Mouse (Mus musculus): ENCODE data around the gene Fbxo44.
"Not testable (repeated sequence)": the region's sequence is repeated elsewhere in the genome, so short reads cannot be mapped to it uniquely, and the experiment has no call there.

Gene Fbxo44

DNA sequence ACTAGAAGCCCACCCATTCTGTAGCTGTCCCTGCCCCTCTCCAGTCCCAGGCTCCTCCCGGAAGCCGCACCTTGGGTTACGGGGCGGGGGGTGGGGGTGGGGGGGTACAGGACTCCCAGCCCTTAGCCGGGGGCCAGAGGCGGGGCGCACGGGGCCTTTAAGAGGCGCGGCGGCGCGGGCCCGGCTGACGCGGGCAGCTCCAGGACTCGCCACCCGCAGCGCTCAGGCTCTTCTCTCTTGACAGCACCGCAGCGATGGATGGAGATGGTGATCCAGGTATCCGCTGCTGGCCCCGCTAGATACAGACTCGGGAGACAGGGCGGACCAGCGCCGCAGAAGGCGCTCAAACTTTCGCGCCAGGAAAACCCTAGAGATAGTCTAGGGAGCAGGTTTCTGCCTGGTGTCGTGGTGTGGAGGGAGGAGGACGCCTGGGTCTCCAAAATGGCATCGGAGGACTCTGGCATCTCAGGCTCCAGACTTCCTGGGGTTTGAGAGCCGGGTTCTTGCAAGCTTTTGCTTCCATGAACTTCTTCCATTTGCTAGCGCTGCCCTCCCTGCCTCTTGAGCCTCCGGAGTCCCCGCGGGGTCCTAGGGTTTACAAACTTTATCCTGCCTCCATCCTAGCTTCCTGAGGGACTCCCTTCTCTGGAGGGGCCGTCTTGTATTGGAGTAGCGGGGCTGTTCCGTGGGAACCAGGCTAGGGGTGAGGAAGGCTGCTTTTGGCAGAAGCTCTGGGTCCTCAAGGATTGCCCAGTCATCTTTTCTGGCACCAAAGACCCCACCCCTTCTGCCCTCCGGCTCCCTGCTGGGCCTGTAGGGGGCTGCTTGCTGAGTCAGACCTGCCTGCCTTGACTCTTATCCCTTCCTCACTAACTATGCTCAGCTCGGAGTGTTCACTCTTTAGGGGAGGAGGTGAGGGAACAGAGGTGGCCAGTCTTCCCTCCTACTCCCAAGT, at the start of gene Fbxo44, which contains the start of gene Fbxo2:
Gene Fbxo44 (minus strand): TSS at position 47 of the 955 bp plus-strand sequence.
Gene Fbxo2 (plus strand): TSS at position 186 of the 955 bp plus-strand sequence.
- peak; percentile 70 to 72 for DNase-seq

DNA sequence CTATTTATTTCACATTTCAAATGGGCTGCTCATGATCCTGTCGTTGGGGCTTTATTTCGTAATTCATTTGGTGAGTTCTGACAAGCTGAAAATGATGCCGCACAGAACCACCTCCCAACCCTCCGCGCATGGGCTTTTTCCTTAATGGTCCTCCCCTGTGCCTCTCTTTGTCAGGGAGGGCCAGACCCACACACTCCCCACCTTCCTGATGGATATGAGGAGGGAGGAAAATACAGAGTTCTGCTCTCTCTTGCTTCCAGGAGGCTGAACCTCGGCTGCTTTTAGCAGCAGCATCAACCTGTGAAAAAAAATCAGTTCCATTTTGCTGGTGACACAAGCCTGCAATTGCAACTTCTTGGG, 44.6 kb upstream of the Fbxo44 start:
- DNase-seq = no peak

DNA sequence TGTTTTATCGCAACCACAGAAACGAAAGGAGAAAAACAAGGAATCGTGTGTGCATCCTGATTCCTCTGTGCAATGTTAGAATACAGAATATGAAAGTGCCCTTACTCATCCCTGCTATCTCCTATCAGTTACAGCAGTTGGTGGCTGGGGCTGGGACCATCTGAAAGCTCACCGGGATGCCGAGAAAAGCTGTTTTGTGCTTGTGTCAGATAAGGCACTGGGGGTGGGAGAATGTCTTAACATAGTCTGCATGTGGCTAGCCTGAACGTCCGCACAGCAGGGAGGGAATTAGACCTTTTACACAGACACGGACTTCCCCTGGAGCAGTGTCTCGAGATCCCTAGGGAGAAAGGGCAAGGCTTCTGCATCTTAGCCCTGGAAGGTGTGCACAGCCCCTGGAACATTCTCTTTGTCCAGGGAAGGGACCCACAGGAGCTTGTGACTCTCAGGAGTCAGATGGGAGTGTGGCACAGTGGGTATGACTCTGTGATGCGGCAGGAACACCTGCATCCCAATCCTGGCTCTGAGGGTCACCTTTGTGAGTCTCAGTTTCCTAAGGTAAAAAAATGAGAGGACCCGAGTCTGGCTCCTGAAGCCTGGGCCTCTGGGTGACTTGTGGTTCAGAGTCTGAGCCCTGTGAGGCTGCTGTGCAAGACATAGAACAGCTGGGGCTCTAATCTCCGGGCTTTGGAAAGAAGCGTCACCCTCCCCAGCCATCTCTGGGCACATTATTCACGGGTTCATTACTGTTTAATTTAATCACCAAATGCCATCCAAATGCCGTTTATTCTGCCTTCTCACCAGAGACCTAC, 44.0 kb upstream of the Fbxo44 start:
- DNase-seq = no peak

DNA sequence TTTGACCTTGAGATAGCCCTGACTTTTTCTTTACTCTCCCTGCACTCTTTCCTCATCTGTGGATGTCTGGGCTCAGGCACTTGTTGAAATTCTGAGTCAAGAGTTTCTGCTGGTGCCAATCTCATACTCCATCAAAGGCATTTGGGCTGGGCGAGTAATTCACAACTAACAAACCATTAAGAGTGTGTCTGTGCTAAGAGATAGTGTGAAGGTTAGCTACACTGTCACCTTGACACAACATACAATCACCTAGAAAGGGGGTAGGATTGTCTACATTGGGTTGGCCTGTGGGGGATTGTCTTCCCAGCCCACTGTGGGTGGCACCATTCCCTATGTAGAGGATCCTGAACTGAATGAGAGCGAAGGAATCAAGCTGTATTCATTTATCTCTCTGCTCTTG, 43.3 kb upstream of the Fbxo44 start:
- DNase-seq = no peak

DNA sequence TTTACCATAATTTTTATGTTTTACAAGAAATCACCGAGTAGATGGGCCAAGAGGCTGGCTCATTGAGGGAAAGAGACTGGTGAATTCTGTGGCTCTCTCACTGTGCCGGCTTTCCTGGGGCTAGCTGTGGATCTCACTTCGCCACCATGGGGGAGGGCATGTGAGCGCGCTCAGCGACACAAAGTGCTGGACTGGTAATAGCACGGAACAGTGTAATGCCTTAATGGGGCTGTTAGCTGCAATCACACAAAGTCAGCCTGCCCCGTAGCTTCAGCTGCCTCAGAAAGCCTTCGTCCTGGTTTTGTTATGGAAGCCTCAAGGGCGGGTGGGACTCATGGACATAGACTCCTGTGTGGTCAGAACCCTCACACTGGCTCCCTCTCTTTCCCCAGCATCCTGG, 38.4 kb upstream of the Fbxo44 start:
- no peak for DNase-seq

DNA sequence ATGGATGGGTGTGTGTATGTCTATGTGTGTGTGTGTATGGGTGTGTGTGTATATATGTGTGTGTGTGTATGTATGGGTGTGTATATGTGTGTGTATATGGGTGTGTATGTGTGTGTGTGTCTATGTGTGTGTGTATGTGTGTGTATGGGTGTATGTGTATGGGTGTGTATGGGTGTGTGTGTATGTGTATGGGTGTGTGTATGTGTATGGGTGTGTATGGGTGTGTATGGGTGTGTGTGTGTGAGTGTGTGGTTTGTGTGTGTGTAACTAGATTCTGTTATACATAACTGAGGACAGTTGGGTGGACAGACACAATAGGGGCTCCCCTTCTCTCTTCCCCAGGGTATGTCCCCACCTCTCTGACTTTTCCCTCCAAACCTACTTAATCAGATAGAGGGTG, 34.1 kb upstream of the Fbxo44 start:
- no peak for DNase-seq

DNA sequence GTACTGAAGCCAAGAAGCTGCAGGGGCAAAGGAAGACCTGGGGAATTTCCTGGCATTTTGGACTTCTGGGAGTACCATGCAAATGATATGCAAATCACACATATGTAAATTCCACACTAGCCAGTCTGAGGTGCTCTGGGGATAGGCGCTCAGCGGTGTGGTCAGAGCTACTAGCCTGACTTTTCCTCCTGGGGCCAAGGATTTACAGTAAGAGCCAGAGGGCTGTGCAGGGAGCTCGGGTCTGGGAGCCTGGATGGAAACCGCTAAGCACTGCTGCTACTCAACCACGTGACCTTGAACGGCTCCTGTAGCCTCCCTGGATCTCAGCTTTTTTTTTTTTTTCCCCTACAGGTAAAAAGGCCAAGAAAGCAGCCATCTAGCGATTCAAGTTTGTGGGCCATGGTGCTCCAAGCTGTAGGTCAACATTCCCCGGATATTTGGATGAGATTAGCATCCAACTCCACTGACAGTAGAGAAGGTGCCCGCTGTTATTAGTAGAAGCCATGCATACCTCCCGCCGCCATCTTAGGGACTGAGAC, 32.5 kb upstream of the Fbxo44 start:
- DNase-seq = peak in 1 of 2 experiments; percentile 31

DNA sequence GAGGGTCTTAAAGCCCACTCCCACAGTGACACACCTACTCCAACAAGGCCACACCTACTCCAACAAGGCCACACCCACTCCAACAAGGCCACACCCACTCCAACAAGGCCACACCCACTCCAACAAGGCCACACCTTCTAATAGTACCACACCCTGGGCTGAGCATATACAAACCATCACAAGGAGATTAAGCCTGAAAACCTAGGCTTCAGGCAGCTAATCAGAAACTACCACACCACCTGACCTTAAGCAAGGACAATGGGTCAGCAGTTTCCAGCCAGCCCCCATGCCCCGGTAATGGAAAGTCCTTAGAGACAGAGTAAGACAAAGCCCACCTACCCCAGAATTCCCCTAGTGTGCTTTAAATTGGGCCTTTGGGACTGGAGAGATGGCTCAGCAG, 28.5 kb upstream of the Fbxo44 start:
- not testable (repeated sequence) for DNase-seq

DNA sequence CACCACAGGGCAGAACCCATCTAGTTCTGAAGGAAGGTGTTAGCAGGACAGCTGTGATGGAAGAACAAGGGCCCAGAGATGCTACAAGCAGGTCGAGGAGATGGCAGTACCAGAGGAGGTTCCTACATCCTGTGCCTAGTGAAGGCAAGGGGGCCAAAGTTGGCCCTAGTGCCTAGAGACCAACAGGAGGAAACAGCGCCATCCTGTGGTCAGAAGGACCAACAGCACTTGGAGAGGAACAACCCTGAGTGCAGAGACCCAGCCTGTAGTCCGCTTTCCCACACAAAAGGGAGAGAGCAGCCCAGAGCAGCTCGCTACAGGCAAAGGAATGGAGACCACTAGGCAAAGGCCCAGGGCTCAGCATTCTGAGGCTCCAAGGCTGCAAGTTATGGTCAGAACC, 25.5 kb upstream of the Fbxo44 start:
- no peak for DNase-seq

DNA sequence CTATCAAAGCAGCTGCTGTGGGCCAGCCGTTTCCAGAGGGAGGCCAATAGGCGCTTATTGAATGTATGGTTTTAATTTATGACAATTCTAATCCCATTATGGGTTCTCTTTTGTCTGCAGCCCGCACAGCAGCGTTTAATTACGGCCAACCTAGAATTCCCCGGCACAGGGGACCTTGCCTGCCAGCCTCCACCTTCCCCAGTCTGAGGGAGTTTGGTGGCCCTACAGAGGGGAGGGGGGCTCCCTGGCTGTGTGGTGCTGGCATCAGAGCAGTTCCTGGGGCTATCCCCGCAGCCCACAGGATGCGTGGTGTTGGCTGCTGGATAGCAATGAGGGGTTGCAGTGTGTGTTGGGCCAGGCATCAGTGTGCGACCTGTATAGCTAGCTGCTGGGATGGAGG, 24.3 kb upstream of the Fbxo44 start:
- no peak for DNase-seq

DNA sequence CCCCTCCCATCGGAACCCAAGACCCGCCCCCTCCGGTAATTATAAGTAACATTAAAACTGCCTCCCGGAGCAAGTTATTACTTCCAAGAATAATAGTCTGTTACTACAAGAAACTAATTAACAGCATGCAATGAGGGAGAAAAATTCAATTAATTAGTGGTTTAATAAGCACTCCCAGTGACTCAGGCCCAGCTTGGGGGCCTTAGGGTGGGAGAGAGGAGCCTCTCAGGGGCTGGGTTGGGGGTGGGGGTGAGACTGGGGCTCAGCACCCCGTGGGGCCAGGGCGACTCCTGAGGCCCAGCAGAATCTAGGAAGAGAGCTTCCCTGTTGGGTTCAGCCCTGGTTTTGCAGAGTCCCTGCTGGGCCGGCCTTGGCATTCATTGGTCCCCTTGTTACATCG, 22.1 kb upstream of the Fbxo44 start:
- DNase-seq = no peak

DNA sequence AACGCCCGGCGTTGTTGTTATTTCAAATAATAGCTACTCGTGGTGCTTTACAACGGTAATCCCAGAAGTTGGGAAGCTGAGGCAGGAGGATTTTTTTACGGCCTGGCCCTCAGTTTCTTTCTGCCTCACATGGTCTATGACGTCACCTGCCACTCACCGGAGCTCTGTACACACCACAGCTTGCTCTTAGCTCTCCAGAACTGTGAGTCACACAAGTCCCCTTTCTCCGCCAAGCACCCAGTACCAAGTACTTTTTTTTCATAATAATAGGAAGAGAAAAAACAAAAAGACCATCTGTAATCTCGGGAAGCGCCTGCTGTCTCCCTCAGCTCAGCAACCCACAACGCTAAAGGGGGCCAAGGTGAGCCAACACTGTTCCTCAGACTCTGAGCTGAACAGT, 21.2 kb upstream of the Fbxo44 start:
- DNase-seq = no peak

DNA sequence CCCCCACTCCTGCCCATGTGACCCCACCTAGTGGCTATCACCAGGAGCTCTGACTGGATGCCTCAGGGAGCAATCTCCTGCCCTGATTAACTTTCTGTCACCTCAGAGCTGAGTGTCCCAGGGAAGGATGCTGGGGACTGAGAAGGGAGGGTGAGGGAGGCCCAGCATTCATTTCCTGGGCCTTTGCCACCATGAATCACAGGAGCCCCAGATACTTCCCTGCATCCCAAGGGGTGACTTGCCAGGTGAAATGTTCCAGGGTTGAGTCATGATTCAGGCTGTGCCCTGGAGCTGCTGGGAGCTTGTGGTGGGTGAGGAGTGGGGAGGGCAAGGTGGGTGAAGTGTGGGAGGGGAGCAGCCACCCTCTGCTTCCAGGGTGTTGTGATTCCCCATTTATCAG, 17.4 kb upstream of the Fbxo44 start:
- no peak for DNase-seq

DNA sequence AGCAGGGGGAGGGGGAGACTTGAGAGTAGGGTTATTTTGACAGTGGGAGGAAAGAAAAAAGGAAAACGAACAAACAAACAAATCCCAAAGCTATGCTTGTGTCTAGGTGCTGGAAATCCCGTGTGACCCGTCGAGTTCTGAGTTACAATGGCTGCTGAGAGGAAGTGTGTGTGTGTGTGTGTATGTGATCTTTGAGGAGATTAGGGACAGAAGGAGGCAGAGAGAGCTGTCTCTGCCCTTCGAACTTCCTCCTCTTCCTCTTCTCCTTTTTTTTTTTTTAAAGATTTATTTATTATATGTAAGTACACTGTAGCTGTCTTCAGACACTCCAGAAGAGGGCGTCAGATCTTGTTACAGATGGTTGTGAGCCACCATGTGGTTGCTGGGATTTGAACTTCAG, 16.3 kb upstream of the Fbxo44 start:
- not testable (repeated sequence) for DNase-seq

DNA sequence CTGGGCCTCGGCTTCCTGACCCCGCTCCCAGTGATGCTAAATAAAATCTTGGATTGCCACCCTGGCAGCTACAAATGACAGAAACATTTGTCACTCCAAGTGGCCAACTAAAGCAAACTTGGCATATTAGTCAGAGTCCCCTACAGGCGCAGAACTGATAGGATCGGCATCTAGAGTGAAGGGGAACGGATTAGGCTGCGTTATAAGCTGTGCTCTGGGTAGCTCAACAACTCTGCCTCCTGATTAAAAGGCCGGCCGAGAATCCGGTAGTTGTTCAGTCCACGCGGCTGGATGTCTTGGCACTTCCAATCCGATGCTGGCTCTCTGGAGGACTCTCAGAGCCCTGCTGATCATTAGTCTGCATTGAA, 14.2 kb upstream of the Fbxo44 start:
- peak in 1 of 2 experiments; percentile 42 for DNase-seq

DNA sequence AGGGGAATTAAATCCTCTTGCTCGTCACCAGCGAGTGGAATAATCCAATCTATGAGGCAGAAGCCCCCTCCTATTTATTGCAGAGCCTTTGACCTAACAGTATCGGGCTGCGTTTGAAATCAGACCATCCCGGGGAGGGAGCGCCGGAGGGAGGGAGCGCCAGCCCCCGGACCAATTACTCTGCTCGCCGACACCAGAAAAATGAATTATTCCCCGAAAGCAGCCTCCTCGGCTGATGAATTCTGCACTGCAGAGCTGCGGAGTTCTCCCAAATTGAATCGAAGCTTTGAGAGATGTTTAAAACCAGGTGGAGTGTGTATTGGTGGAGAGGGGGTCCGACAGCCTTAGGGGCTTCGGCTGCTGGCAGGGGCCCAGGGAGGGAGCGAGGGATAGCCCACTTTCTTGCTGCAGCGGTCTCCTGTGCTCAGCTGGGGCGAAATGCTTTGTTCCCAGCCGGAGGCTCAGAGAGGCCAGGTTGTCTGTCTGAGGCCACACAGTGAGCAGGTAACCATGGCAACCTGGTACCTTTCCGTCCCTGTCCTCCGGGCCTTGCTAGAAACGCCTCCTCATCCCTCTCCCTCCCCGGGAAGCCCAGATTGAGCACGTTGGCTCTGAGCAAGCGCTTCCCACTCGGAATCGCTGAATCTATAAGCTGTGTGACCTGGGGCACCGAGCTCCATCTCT, 13.7 kb upstream of the Fbxo44 start:
- peak; percentile 71 to 76 for DNase-seq

DNA sequence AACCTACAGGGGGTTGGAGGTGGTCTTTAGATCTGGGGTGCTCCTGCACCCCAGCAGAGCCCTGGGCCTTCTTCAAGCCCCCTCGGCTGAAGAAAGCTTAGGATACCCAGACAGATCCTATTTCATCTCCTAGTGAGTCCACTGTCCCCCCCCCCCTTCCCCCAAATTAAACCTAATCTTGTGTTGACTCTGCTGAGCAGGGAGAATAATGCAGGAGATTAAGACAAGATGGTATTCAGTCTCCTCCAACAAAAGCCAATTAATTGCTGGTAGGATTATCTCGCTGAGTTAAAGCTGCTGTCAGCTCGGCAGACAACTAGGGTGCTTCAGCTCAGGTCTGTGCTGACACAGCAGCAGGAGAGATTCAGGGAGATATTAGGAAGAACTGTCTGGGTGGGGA, 11.0 kb upstream of the Fbxo44 start:
- no peak for DNase-seq

DNA sequence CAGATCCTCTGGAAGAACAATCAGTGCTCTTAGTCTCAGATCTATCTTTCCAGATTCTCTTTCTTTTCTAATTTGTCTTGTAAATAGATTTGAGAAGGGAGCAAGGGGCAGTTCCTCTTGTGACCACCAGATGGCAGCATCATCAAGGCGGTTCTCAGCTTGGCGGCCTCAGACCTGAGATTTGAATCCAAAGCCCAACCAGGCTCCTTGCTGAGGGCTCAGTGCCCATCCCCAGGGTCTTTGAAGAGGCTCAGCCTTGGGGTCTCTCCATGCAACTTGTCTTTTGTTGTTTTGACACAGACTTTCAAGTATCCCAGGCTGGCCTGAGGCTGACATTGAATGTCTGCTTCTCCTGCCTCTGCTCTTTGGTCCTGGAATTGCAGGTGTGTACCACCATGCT, 10.6 kb upstream of the Fbxo44 start:
- DNase-seq = peak; percentile 75 to 84

DNA sequence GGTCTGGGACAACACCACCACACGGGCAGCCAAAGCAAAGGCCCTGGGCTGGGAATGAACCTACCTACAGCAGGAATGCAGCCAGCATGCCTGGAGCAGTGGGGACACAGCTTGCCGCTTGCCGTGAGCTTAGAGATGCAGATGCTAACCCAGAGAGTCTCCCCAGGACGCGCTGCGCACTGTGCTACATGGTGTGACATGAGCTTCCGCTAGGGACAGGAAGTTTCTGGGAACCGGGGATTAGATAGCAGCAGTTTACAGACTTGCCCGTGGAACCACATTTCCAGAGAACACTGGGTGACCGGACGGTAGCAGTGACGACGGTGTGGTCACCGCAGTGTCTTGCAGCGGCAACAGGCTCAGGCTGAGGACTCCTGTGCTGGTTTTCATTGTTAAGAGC, 9.3 kb upstream of the Fbxo44 start:
- peak in 1 of 2 experiments; percentile 14 for DNase-seq

DNA sequence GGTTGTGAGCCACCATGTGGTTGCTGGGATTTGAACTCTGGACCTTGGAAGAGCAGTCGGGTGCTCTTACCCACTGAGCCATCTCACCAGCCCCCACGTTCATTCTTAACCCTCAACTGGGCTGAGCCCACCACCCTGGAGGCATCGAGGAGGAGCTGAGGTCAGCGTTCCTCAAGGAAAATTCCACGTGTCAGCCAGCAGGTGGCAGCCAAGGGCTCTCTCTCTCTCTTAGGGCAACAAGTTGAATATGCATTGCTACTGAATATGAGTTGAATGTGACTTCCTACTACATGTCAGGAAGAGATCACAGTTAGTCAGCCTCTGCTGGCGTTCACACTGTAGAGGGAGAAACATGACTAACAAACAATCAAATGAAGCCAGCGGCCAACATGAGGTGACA, 8.0 kb upstream of the Fbxo44 start:
- peak; percentile 87 to 89 for DNase-seq

DNA sequence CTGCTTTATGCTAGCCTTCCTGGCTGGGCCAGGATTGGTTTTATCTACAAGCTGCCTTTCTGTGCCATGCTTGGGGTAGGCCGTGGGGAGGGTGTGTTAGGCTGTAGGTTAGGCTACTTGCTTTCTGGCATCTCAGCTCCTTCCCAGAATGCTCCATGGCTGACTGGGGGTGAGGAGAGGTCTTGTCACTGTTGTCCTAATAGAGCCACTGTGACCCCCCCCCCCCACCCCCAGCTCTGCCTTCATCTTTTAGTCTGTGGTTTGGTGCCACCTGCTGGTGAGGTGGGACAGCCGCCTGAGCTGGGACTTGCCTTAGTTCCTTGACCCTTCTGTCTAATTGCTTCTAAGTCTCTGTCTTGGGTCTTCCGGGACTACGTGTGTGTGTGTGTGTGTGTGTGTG, 6.7 kb upstream of the Fbxo44 start:
- DNase-seq = peak; percentile 90 to 92

DNA sequence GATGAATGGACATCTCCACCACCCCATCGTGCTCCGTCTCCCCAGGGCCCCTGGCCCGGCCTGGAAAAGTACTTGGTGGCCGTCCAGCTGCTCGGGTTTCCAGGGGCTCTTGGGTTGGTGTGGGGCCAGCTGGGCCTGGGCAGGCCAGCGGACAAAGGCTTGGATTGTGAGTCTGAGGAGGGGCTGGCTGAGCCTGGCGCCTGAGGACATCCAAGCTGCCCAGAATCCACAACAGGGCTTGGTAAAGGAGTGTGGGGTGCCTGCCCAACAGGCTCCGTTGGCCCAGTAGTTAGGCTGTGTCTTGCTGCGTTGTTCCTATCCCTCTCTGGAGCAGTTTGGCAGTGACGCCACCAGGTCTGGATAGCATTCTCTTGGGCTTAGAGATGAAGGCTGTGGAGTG, 6.1 kb upstream of the Fbxo44 start:
- peak; percentile 77 to 86 for DNase-seq

DNA sequence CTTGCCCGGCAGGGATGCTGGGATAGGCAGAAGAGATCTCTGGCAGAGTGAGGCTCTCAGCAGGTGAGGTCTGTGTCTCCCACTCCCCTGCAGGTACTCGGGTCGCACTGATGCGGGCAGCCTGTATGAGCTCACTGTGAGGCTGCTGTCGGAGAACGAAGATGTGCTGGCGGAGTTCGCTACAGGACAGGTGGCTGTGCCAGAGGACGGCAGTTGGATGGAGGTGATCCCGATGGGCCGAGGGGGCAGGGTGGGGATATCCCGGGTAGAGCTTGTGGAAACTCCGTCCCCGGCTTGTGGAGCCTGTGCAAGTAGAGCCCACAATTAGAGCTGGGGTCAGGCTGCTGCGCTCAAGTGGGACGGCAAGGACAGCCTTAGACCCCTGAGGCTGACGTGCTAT, 5.3 kb upstream of the Fbxo44 start:
- DNase-seq = peak in 1 of 2 experiments; percentile 51
